Mouse (Mus musculus) forebrain, embryonic 15.5 days (tissue): Measurements from ENCODE around the gene Glycam1. TPM values are rescaled to one million over a fixed set of nuclear protein-coding genes. Genes with fewer than 3 reads are reported as not detected.
"Not testable (repeated sequence)": the region's sequence is repeated elsewhere in the genome, so short reads cannot be mapped to it uniquely, and the experiment has no call there.

Experiments
- ATAC-seq: fragments of 200-750 bp; cut with Nextera tagmentation; replicated peaks from 2 replicates; pipeline ENCODE4 v1.8.0; 2017; ENCODE audit warnings: mild to moderate bottlenecking, moderate TSS enrichment, moderate library complexity
- H3K27ac ChIP-seq: fragments of 300-500 bp; sonication (generic); replicated peaks from 2 replicates; pipeline ENCODE4 v1.5.1; 2015; ENCODE audit warnings: mild to moderate bottlenecking, inconsistent platforms
- H3K27me3 ChIP-seq: fragments of 300-500 bp; sonication (generic); 2 replicates; pipeline ENCODE4 v1.6.1; 2015; ENCODE audit warnings: inconsistent platforms
- H3K36me3 ChIP-seq: fragments of 300-500 bp; sonication (generic); 2 replicates; pipeline ENCODE4 v1.6.1; 2015; ENCODE audit warnings: mild to moderate bottlenecking, inconsistent platforms
- H3K4me1 ChIP-seq: fragments of 300-500 bp; sonication (generic); 2 replicates; pipeline ENCODE4 v1.6.1; 2015; ENCODE audit warnings: inconsistent platforms
- H3K4me2 ChIP-seq: fragments of 300-500 bp; sonication (generic); replicated peaks from 2 replicates; pipeline ENCODE4 v1.6.1; 2015; ENCODE audit warnings: mild to moderate bottlenecking, inconsistent platforms
- H3K4me3 ChIP-seq: fragments of 300-500 bp; sonication (generic); 2 replicates; pipeline ENCODE4 v1.5.1; 2015; ENCODE audit warnings: mild to moderate bottlenecking, inconsistent platforms
- H3K9ac ChIP-seq: fragments of 300-500 bp; sonication (generic); replicated peaks from 2 replicates; pipeline ENCODE4 v1.6.1; 2015; ENCODE audit warnings: mild to moderate bottlenecking, inconsistent platforms
- H3K9me3 ChIP-seq: fragments of 300-500 bp; sonication (generic); 2 replicates; pipeline ENCODE4 v1.6.1; 2016; ENCODE audit warnings: inconsistent platforms
- WGBS: fragments of 180-500 bp; shearing (Covaris S2); methylation state at CpG from one replicate; pipeline ENCODE4 v1.1.7; 2015; ENCODE audit warnings: mixed read lengths; 5-methylcytosine and 5-hydroxymethylcytosine counted together
- polyA plus RNA-seq: library from polyadenylated mRNA; unstranded; fragments of >200 nt; fragmentation: Nextera tagmentation; extraction: Ambion mirVana; gene quantifications from 2 replicates; pipeline ENCODE4 v1.2.1, GENCODE M21; 2015

The Glycam1 gene
- polyA plus RNA-seq: not detected in 2 replicates

DNA sequence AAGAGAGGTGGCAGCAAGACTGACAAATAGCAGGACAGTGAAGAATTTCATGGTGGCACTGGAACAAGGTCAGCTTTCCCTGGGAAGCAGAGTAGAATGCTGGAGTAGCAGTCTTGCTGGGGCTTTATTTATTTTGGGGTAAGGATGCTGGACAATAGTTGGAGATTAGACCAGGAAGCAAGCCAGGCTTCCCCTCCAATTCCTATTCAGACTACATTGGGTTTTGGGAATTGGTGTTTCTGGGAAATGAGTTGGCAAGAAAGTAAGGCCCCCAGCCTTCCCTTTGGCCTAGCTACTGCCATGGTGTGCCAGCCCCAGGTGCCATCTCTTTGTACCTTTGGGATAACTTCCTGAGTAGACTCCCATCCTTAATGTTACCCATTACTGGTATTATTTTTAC lies at the start of gene Glycam1:
Gene Glycam1 (minus strand): TSS at position 101 of the 400 bp plus-strand sequence.
- Histone ChIP-seq H3K27ac (no peak within 1 kb of the TSS), H3K9me3 (no peaks in the 10 kb centered on the region), H3K27me3 (no peaks in the 10 kb centered on the region), H3K4me1 (no peaks in the 10 kb centered on the region), H3K9ac (no peak within 1 kb of the TSS), H3K36me3 (no peaks in the 10 kb centered on the region), H3K4me3 (no peak within 1 kb of the TSS), H3K4me2 (no peak within 1 kb of the TSS)
- ATAC-seq: no peak

DNA sequence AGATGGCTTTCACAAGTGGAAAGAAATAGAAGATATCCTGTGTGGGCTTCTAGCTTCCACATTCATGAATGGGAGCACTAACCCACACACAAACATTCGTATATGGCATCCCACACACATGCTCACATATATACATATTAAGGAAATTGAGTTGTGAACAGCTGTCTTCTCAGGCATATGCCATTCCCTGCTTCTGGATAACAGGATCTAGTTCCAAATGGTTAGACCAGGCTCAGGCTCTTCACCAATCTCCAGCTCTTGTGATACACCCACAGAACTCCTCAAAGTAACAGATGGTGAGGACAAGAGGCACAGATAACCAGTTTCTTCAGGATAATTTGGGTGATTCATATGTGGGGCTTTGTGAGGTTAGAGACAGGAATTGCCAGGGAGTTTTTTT lies 39.6 kb upstream of the Glycam1 start:
- no peaks in the 10 kb centered on the region for H3K4me1 ChIP-seq
- no peak overlapping the region for H3K27ac ChIP-seq
- ATAC-seq: no peak
- 81% methylated on average over 1 of the region's 1 CpGs for WGBS
- no peak overlapping the region for H3K4me2 ChIP-seq
- H3K4me3 ChIP-seq: no peak overlapping the region
- H3K9ac ChIP-seq: no peak overlapping the region
- no peaks in the 10 kb centered on the region for H3K9me3 ChIP-seq
- H3K36me3 ChIP-seq: no peaks in the 10 kb centered on the region
- H3K27me3 ChIP-seq: no peaks in the 10 kb centered on the region

DNA sequence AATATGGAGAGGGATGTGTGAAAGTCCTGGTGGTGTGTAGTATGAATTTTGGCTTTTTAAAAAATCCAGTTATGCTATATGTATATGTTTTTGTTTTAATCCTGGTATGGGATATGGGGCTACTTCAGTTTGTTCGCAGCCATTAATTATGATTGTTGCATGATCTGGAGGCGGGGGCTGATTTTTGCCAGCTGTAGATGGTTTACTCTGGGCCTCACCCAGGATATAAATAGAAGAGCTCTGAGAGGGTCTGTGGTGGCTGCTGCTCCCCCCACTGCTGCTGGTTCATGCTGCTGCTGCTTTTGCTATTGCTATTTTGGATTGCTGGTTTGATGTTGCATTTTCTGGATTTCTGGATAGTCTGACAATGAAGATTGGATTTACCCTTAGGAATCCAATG lies 25.9 kb upstream of the Glycam1 start:
- 90% methylated on average over 2 of the region's 2 CpGs for WGBS
- no peaks in the 10 kb centered on the region for H3K27me3 ChIP-seq
- H3K27ac ChIP-seq: no peak overlapping the region
- no peak for ATAC-seq
- H3K9ac ChIP-seq: no peak overlapping the region
- H3K36me3 ChIP-seq: no peaks in the 10 kb centered on the region
- no peaks in the 10 kb centered on the region for H3K9me3 ChIP-seq
- H3K4me1 ChIP-seq: no peaks in the 10 kb centered on the region
- no peak overlapping the region for H3K4me3 ChIP-seq
- H3K4me2 ChIP-seq: no peak overlapping the region

DNA sequence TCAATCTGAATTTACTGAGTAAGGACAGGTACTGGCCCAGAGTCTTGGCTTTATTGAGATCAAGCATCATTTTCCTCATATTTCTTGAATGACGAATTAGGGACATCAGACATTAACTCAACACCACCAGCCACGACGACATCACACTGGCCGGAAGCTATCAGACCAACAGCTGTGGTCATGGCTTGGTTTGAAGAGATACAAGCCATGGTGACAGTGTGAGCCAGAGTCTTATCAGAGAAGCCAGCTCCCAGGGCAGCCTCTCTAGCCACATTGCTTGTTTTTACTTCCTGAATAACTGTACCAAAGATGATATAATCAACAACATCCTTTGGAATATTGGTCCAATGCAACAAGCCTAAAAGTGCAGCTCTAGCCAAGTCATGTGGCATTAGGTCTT lies 22.9 kb upstream of the Glycam1 start:
- not testable (repeated sequence) for ATAC-seq, H3K9ac ChIP-seq, H3K27me3 ChIP-seq, H3K4me2 ChIP-seq, H3K9me3 ChIP-seq, H3K36me3 ChIP-seq, H3K27ac ChIP-seq, H3K4me3 ChIP-seq, H3K4me1 ChIP-seq
- WGBS: 90% methylated on average over 4 of the region's 4 CpGs

DNA sequence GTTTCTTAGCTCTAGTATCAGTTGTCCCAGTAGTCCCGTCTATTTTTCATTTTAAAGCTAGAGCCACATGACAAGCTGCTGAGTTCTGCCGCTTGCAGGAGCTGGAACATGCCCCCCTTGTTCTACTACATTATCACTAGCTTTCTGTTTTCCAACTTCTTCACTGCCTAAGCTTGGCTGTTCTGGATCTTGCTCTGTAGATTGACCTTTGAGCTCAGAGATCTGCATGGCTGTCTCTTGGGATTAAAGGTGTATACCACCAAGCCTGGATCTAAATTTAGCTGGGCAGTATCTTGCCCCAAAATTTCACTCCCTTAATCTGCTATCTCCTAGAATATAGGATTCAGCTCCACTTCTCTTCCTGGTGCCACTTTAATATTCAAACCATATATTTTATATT lies 21.0 kb upstream of the Glycam1 start:
- Histone ChIP-seq H3K4me2 (no peak overlapping the region), H3K9me3 (no peaks in the 10 kb centered on the region), H3K36me3 (no peaks in the 10 kb centered on the region), H3K4me1 (no peaks in the 10 kb centered on the region), H3K27ac (no peak overlapping the region), H3K4me3 (no peak overlapping the region), H3K27me3 (no peaks in the 10 kb centered on the region), H3K9ac (no peak overlapping the region)
- WGBS: 85% methylated on average over 2 of the region's 2 CpGs
- no peak for ATAC-seq

DNA sequence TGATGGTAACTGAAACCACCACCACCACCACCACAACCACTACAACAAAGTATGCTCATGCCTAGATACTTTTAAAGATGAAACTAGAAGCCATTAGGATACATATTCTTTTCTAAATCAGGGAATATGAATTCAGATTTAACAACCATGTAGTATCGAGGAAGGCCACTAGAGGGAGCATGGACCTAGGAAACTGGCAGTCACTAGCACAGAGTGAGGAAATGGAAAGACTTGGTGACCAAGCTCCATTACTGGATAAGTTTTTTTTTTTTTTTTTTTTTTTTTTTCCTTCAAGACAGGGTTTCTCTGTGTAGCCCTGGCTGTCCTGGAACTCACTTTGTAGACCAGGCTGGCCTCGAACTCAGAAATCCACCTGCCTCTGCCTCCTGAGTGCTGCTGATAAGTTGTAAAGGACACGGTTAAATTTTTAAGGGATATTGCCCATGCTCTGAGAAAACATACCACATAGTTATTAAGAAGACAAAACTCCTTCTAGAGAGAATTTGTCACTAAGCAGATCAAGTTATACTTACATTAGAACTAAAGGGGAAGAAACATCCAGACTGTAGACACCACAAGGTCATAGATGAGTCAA lies 12.7 kb downstream of the Glycam1 start:
- no peaks in the 10 kb centered on the region for H3K4me1 ChIP-seq
- H3K4me3 ChIP-seq: no peak overlapping the region
- WGBS: 46% methylated on average over 3 of the region's 3 CpGs
- no peaks in the 10 kb centered on the region for H3K9me3 ChIP-seq
- H3K36me3 ChIP-seq: no peaks in the 10 kb centered on the region
- ATAC-seq: peak; percentile 57; the same call in 1 of the 2 replicates
- H3K4me2 ChIP-seq: no peak overlapping the region
- no peak overlapping the region for H3K9ac ChIP-seq
- no peak overlapping the region for H3K27ac ChIP-seq
- H3K27me3 ChIP-seq: no peaks in the 10 kb centered on the region

DNA sequence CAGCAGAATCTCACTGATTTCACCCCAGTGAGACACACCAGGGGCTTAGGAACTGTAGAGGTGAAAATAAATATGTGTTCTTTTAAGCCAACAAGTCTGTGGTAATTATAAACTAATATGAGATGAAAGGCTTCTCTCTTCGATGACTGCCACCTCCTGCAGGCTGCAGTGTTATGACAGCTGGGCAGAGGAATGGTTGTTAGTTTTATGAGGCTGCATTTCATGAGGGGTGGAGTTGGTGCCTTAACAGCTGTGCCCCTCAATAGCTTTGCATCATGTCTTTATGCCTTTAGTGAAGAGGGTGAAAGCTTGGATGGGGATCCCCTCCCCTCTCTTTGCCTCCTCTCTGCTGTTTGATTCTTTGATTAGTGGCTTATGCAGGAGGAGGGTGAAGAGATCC lies 13.8 kb downstream of the Glycam1 start:
- Histone ChIP-seq H3K9me3 (no peaks in the 10 kb centered on the region), H3K9ac (no peak overlapping the region), H3K4me1 (no peaks in the 10 kb centered on the region), H3K27me3 (no peaks in the 10 kb centered on the region), H3K4me3 (no peak overlapping the region), H3K36me3 (no peaks in the 10 kb centered on the region), H3K27ac (no peak overlapping the region), H3K4me2 (no peak overlapping the region)
- no peak for ATAC-seq
- 53% methylated on average over 1 of the region's 1 CpGs for WGBS

DNA sequence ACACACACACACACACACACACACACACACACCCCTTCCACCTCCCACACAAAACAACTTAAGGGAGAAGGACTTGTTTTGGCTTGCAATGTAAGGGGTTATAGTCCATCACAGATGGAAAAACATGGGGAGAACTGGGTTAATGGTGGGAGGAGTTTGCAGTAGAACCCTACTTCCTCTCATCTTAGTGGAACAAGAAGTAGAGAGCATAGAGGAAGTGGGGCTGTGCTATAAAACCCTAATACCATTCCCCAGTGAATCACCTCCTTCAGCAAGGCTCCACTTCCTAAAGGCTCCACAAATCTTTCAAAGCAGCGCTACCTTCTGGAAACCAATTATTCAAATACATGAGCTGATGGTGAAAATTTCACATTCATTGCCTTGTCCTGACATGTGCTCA lies 15.4 kb downstream of the Glycam1 start:
- Histone ChIP-seq H3K27me3 (no peaks in the 10 kb centered on the region), H3K4me2 (no peak overlapping the region), H3K4me1 (no peaks in the 10 kb centered on the region), H3K36me3 (no peaks in the 10 kb centered on the region), H3K4me3 (no peak overlapping the region), H3K9me3 (no peaks in the 10 kb centered on the region), H3K9ac (no peak overlapping the region), H3K27ac (no peak overlapping the region)
- WGBS: 88% methylated on average over 1 of the region's 1 CpGs
- ATAC-seq: no peak

DNA sequence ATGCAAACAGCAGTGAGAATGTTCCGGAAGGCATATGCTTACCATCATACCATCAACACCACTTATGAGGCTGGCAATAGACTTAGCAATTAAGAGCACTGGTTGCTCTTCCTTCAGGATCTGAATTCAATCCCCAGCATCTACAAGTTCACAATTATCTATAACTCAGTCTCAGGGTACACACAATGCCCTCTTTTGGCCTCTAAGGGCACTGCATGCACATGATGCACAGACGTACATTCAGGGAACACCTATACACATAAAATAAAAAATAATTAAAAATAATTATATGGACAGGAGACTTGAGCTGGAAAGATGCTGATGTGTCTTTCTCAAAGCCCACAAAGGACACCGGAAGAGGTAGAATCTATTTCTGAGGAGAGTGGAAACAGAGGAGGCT lies 16.9 kb downstream of the Glycam1 start:
- no peaks in the 10 kb centered on the region for H3K4me1 ChIP-seq
- H3K9me3 ChIP-seq: no peaks in the 10 kb centered on the region
- H3K4me3 ChIP-seq: no peak overlapping the region
- no peak for ATAC-seq
- no peak overlapping the region for H3K9ac ChIP-seq
- WGBS: 82% methylated on average over 3 of the region's 3 CpGs
- H3K27ac ChIP-seq: no peak overlapping the region
- no peaks in the 10 kb centered on the region for H3K36me3 ChIP-seq
- H3K4me2 ChIP-seq: no peak overlapping the region
- no peaks in the 10 kb centered on the region for H3K27me3 ChIP-seq

DNA sequence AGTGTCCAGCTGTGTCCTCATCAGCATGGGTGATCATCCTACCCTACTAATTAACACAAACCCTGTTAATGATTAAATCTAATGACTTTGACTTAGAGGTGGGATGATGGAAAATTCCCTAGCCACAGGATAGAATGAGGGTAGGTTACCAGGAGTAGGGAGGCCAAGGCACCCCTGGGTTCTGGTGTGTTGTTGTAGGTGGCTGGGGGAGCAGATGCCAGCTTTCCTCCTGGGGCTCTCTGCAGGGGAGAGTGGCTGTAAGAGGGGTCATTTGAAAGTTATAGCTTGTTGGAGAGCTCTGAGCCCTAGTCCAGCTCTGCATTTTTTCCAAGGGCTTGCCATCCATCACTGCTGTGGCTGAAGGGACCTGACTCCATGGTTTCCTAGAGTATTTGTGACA lies 22.4 kb downstream of the Glycam1 start:
- Histone ChIP-seq H3K27me3 (peaks cover 4% of the 10 kb centered on the region; the same call in 1 of the 2 replicates), H3K9ac (no peak overlapping the region), H3K4me3 (no peak overlapping the region), H3K36me3 (no peaks in the 10 kb centered on the region), H3K4me1 (peaks cover 6% of the 10 kb centered on the region; the same call in 1 of the 2 replicates), H3K27ac (no peak overlapping the region), H3K9me3 (no peaks in the 10 kb centered on the region), H3K4me2 (no peak overlapping the region)
- ATAC-seq: no peak

DNA sequence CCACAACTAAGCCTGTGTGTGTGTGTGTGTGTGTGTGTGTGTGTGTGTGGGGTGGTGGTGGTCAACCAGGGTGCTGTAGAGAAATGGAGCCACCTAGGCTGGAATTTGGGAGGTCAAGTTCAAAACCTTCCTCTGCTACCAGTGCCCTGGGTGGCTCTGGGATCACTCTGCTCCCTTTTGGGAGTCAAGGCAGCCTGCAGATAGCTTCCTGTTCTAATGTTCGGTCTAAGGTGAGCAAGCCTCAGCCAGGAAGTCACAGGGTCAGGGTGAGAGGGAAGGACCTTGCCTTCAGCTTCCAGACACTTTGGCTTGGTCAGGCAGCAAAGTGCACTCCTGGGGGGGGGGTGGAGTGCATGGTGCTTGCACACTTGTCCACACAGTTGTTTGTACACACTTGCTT lies 24.2 kb downstream of the Glycam1 start:
- H3K36me3 ChIP-seq: no peaks in the 10 kb centered on the region
- 94% methylated on average over 1 of the region's 1 CpGs for WGBS
- no peak for ATAC-seq

DNA sequence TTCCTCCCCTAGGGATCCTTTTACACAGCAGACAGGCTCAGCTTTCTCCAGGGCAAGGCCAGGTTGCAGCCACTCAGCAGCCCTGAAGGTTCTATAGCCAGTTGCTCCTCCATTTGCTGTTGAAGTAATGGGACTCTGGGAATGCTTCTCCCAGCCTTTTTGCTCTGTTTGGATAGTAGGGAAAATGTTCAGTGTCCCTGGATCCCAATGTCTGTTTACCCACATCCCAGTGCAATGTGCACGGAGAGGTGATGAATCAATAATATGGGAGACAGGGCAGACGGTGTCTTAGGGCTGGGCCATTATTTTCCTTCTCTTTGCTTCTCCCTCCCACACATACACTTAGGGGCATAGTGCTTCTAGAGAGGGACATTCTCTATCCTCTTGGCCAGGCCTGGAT lies 25.6 kb downstream of the Glycam1 start:
- Histone ChIP-seq H3K9me3 (no peaks in the 10 kb centered on the region), H3K27ac (no peak overlapping the region), H3K4me1 (peaks cover 16% of the 10 kb centered on the region), H3K27me3 (peaks cover 4% of the 10 kb centered on the region; the same call in 1 of the 2 replicates), H3K9ac (no peak overlapping the region), H3K36me3 (no peaks in the 10 kb centered on the region), H3K4me3 (no peak overlapping the region), H3K4me2 (no peak overlapping the region)
- WGBS: 63% methylated on average over 2 of the region's 2 CpGs
- no peak for ATAC-seq

More for the DNA sequence above, 24.2 kb downstream of the Glycam1 start:
- Histone ChIP-seq H3K27me3 (peaks cover 4% of the 10 kb centered on the region; the same call in 1 of the 2 replicates), H3K4me1 (peaks cover 16% of the 10 kb centered on the region), H3K27ac (no peak overlapping the region), H3K4me2 (no peak overlapping the region), H3K9me3 (no peaks in the 10 kb centered on the region), H3K9ac (no peak overlapping the region), H3K4me3 (no peak overlapping the region)

DNA sequence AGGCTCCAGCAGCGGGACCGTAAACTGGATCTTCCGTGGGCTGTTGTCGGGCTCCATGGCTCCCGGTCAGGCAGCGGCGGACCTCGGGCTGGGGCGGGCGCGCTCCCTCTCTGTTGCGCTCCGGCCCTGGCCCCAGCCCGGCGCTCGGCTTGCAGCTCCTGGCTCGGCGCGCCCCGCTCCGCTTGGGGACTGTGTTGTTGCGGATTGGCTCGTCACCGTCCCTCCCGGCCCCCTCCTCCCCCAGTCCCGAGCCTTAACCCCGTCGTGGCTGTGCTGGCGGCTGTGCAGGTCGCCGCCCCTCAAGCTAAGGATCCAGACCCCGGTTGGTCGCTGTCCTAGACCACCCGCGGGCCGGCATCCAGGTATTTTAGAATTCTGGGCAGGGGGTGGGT lies 27.1 kb downstream of the Glycam1 start, which contains the start of gene Ppp1r1a:
Gene Ppp1r1a (minus strand): TSS at position 182 of the 392 bp plus-strand sequence.
- peak within 1 kb of the TSS; percentile 65 for H3K27ac ChIP-seq
- WGBS: under 1% methylated on average over 36 of the region's 36 CpGs
- ATAC-seq: peak; percentile 87
- H3K4me3 ChIP-seq: peak within 1 kb of the TSS; percentile 70
- peak within 1 kb of the TSS; percentile 85 for H3K4me2 ChIP-seq
- peak within 1 kb of the TSS; percentile 81 for H3K9ac ChIP-seq
- H3K27me3 ChIP-seq: peaks cover 4% of the 10 kb centered on the region; the same call in 1 of the 2 replicates
- no peaks in the 10 kb centered on the region for H3K36me3 ChIP-seq
- peaks cover 16% of the 10 kb centered on the region for H3K4me1 ChIP-seq
- H3K9me3 ChIP-seq: no peaks in the 10 kb centered on the region
